Mouse (Mus musculus): ENCODE data around the gene Mri1. TPM values are rescaled to one million over a fixed set of nuclear protein-coding genes. Genes with fewer than 3 reads are reported as not detected.

The Mri1 gene
- polyA plus RNA-seq, 1 experiment, result 59.5 TPM

DNA sequence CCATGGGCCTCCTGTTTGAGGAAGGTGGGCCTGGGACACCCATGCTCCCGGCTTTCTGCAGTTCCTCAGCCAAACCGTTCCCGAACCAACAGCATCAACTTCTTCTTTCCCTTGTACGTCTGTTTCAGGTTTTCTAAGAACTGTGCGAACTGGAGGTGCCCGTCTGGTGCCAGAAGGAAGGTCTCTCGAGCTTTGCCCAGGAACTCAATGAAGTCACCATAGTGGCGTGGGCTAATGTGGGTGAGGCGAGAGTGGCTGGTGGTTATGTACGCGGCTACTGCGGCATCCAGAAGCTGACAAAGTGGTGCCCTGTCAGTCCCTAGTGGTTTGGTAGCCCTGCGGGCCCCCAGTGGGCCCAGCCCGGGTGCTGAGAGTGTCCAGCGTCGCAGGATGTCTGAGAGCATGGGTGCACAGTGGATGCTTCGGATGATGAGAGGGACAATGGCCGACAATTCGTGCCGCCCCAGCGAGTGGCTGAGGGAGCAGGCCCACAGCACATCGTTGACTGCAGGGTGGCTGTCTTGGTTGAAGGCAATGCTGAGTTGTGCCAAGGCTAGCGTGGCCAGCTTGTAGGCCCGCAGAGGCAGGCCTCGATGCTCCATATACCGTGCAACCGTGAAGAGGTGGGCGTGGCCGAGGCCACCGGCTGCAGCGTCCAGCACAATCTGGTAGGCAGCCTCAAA is 45.1 kb downstream of the Mri1 start:
- WGBS, result 94% methylated on average over 31 of the region's 31 CpGs
- Histone ChIP-seq H3K27ac (ENCODE audit: insufficient read depth, low read length) (no peak overlapping the region), H3K4me3 (ENCODE audit: extremely low read depth, insufficient read depth, insufficient read length) (no peak overlapping the region), H3K36me3 (ENCODE audit: control insufficient read depth, insufficient read depth, low read length) (peaks cover 16% of the 10 kb centered on the region), H3K4me1 (ENCODE audit: control insufficient read depth, insufficient read depth, insufficient read length) (peaks cover 20% of the 10 kb centered on the region; the same call in 1 of the 2 replicates), H3K27me3 (ENCODE audit: control insufficient read depth, insufficient read depth, low read length) (no peaks in the 10 kb centered on the region)
- TF ChIP-seq CTCF (IDR thresholded peaks at IDR 0.05; ENCODE audit: extremely low read depth, insufficient read depth, insufficient read length, insufficient replicate concordance) (no peak), POLR2A (IDR thresholded peaks at IDR 0.05; ENCODE audit: low read depth, low read length) (no peak)
- DNase-seq (ENCODE audit: low read depth in 1 of 2, low spot score in 2 of 2), result no peak

DNA sequence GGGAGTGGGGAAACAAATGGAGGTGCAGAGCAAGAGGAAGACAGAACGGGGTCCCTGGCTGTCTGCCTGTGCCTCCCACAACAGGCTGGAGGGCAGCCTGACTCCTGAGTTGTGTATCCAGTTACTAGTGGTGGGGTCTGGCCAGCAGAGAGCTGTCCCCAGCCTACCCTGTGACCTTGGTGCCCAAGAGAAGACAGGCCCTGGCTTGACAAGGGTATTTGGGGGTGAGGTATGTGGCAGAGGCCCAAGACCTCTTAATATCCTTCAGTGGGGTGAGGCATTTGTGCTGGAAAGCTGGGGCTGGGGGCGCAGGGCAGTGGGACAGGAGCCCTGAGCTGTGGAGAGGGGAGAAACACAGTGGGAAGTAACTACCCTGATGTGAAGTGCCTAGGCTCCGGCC is 45.9 kb downstream of the Mri1 start:
- Histone ChIP-seq H3K27ac (ENCODE audit: insufficient read depth, low read length) (no peak overlapping the region), H3K36me3 (ENCODE audit: control insufficient read depth, insufficient read depth, low read length) (peaks cover 14% of the 10 kb centered on the region), H3K27me3 (ENCODE audit: control insufficient read depth, insufficient read depth, low read length) (no peaks in the 10 kb centered on the region), H3K4me3 (ENCODE audit: extremely low read depth, insufficient read depth, insufficient read length) (no peak overlapping the region), H3K4me1 (ENCODE audit: control insufficient read depth, insufficient read depth, insufficient read length) (peaks cover 20% of the 10 kb centered on the region; the same call in 1 of the 2 replicates)
- no peak for TF ChIP-seq POLR2A (IDR thresholded peaks at IDR 0.05; ENCODE audit: low read depth, low read length)
- no peak for TF ChIP-seq CTCF (IDR thresholded peaks at IDR 0.05; ENCODE audit: extremely low read depth, insufficient read depth, insufficient read length, insufficient replicate concordance)
- DNase-seq (ENCODE audit: low read depth in 1 of 2, low spot score in 2 of 2), result no peak
- 96% methylated on average over 3 of the region's 3 CpGs for WGBS

DNA sequence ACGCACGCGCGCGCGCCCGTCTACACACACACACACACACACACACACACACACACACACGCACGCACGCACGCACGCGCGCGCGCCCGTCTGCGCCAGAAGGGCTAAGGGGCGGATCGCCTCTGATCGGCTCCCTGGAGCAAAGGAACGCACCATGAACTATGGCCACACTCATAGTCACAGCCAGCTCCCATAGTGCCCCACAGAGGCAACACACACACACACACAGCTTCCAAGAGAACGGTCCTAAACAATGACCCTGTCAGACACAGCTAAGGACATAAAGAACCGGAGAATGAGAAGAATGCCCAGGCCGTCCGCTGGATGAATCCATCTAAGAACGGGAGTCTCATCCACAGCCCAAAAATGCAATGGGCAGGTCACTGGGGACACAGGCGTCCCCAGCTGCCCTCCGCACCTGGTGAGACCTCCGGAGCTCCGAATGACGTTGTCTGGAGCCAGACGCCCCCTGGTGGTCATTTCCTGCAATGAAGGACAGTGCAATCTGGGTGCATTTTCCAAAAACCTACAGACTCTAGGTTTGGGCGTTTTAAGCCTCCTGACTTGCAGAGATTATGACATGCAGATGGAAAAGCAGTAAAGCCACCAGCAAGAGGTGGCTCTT is 46.8 kb downstream of the Mri1 start:
- H3K4me1 ChIP-seq (ENCODE audit: control insufficient read depth, insufficient read depth, insufficient read length), result peaks cover 20% of the 10 kb centered on the region; the same call in 1 of the 2 replicates
- TF ChIP-seq CTCF (IDR thresholded peaks at IDR 0.05; ENCODE audit: extremely low read depth, insufficient read depth, insufficient read length, insufficient replicate concordance), result peak; percentile 84; the same call in 1 of the 2 replicates
- no peak for TF ChIP-seq POLR2A (IDR thresholded peaks at IDR 0.05; ENCODE audit: low read depth, low read length)
- H3K4me3 ChIP-seq (ENCODE audit: extremely low read depth, insufficient read depth, insufficient read length), result no peak overlapping the region
- no peaks in the 10 kb centered on the region for H3K27me3 ChIP-seq (ENCODE audit: control insufficient read depth, insufficient read depth, low read length)
- H3K27ac ChIP-seq (ENCODE audit: insufficient read depth, low read length), result no peak overlapping the region
- WGBS, result 54% methylated on average over 31 of the region's 34 CpGs
- H3K36me3 ChIP-seq (ENCODE audit: control insufficient read depth, insufficient read depth, low read length), result peaks cover 12% of the 10 kb centered on the region
- DNase-seq (ENCODE audit: low read depth in 1 of 2, low spot score in 2 of 2), result peak in 1 of 2 experiments; percentile 80

DNA sequence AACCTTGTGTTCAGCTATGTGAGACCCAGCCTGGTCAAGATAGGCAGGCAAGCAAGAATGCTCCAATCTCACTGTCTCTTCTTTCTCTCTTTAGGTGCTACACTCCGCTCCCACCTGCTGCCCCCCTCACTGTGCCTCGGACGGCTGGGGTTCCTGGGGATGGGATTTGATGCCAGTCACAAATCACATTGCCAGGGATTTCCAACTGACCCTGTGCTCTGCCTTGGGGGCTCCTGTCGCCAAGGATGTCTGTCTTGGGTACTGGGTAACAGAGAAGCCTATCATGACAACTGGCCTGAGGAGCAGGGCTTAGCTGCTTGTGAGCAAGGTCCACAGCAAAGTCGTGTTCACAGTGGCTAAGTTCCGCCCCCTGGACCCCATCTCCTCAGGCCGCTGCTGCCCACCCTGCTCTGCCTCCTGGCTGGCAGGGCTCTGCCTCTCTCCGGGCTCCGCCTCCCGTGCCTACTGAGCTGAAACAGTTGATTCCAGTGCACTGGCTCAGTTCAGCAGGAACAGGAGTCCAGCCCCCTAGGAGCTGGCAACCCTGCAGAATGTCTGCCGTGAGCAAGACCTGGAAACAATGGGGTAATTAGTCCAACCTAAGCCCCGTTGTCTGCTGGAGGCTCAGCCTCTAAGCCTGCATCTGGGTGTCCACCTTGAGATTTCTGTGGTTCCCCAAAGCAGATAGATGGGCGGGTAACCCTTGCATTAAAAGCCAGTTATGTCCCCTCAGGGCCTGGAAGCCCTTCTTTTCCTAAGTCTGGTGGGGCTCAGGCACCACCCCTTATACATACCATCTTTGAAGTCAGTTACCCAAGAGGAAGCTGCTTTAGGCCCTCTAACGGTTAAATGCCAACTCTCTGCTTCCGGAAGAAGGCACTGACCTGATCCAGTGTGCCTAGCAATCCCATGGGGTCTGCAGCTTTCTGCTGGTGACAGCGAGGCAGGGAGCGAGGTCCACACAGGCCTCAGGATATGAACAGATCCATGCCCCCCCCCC is 48.4 kb downstream of the Mri1 start:
- Histone ChIP-seq H3K36me3 (ENCODE audit: control insufficient read depth, insufficient read depth, low read length) (peaks cover 12% of the 10 kb centered on the region), H3K4me1 (ENCODE audit: control insufficient read depth, insufficient read depth, insufficient read length) (peaks cover 26% of the 10 kb centered on the region; the same call in 1 of the 2 replicates), H3K4me3 (ENCODE audit: extremely low read depth, insufficient read depth, insufficient read length) (no peak overlapping the region), H3K27ac (ENCODE audit: insufficient read depth, low read length) (peak overlapping the region; percentile 56), H3K27me3 (ENCODE audit: control insufficient read depth, insufficient read depth, low read length) (no peaks in the 10 kb centered on the region)
- TF ChIP-seq POLR2A (IDR thresholded peaks at IDR 0.05; ENCODE audit: low read depth, low read length) (no peak), CTCF (IDR thresholded peaks at IDR 0.05; ENCODE audit: extremely low read depth, insufficient read depth, insufficient read length, insufficient replicate concordance) (no peak)
- no peak for DNase-seq (ENCODE audit: low read depth in 1 of 2, low spot score in 2 of 2)
- WGBS, result 28% methylated on average over 17 of the region's 17 CpGs

DNA sequence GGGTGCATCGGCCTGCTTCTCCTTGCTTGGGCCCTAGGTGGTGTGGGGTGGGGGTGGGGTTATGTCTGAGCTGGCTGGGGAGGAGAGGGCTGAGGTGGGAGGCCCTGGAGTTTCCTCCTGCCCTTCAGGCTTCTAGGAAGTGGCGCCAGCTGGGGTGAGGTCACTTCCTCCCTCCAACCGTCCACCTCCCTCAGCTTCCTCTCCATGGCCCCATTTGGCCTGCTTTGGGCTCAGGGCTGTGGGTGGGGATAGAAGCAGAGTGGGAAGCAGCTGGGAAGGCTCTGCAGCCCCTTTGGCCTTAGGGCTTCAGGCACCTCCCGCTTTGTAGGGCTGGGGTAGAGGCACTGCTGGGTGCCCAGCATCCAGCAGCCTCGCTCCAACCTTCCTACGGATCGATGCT is 49.3 kb downstream of the Mri1 start:
- H3K36me3 ChIP-seq (ENCODE audit: control insufficient read depth, insufficient read depth, low read length), result peaks cover 11% of the 10 kb centered on the region
- H3K27me3 ChIP-seq (ENCODE audit: control insufficient read depth, insufficient read depth, low read length), result no peaks in the 10 kb centered on the region
- peak overlapping the region; percentile 56 for H3K27ac ChIP-seq (ENCODE audit: insufficient read depth, low read length)
- WGBS, result 13% methylated on average over 7 of the region's 7 CpGs
- H3K4me3 ChIP-seq (ENCODE audit: extremely low read depth, insufficient read depth, insufficient read length), result no peak overlapping the region
- TF ChIP-seq CTCF (IDR thresholded peaks at IDR 0.05; ENCODE audit: extremely low read depth, insufficient read depth, insufficient read length, insufficient replicate concordance), result no peak
- no peak for TF ChIP-seq POLR2A (IDR thresholded peaks at IDR 0.05; ENCODE audit: low read depth, low read length)
- peaks cover 34% of the 10 kb centered on the region for H3K4me1 ChIP-seq (ENCODE audit: control insufficient read depth, insufficient read depth, insufficient read length)
- no peak for DNase-seq (ENCODE audit: low read depth in 1 of 2, low spot score in 2 of 2)

DNA sequence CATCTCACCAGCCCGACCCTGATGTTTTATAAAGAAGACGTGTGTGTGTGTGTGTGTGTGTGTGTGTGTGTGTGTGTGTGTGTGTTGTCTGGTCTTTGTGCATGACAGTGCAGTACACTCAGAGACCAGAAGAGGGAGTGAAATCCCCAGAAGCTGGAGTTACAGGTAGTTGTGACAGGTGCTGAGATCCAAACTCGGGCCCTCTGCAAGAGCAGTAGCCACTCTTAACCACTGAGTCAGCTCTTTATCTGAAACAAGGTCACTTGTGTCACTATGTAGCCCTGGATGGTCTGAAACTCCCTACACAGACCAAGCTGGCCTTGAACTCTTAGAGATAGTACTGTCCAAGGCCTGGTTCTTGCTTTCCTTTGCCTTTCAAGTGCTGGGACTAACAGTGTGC is 50.5 kb downstream of the Mri1 start:
- H3K36me3 ChIP-seq (ENCODE audit: control insufficient read depth, insufficient read depth, low read length), result peaks cover 3% of the 10 kb centered on the region
- H3K4me1 ChIP-seq (ENCODE audit: control insufficient read depth, insufficient read depth, insufficient read length), result peaks cover 35% of the 10 kb centered on the region
- 89% methylated on average over 3 of the region's 3 CpGs for WGBS
- H3K4me3 ChIP-seq (ENCODE audit: extremely low read depth, insufficient read depth, insufficient read length), result no peak overlapping the region
- TF ChIP-seq CTCF (IDR thresholded peaks at IDR 0.05; ENCODE audit: extremely low read depth, insufficient read depth, insufficient read length, insufficient replicate concordance) (no peak), POLR2A (IDR thresholded peaks at IDR 0.05; ENCODE audit: low read depth, low read length) (no peak)
- DNase-seq (ENCODE audit: low read depth in 1 of 2, low spot score in 2 of 2), result no peak
- no peaks in the 10 kb centered on the region for H3K27me3 ChIP-seq (ENCODE audit: control insufficient read depth, insufficient read depth, low read length)
- H3K27ac ChIP-seq (ENCODE audit: insufficient read depth, low read length), result no peak overlapping the region
